Mouse (Mus musculus) kidney, adult 2 months (tissue): ENCODE data around the gene Islr.

ENCODE experiments used
- CTCF ChIP-seq: fragments of 200-500 bp; conservative IDR thresholded peaks from 2 replicates; pipeline ENCODE4 v1.5.1; 2011; ENCODE audit warnings: low read depth, mild to moderate bottlenecking, control low read depth, low read length, moderate library complexity, mixed read lengths; ENCODE audit not compliant: insufficient read depth, insufficient read length
- POLR2A ChIP-seq: fragments of 200-500 bp; IDR thresholded peaks from one replicate; pipeline ENCODE4 v1.6.1; 2011; ENCODE audit warnings: low read depth, low read length, control low read depth

DNA sequence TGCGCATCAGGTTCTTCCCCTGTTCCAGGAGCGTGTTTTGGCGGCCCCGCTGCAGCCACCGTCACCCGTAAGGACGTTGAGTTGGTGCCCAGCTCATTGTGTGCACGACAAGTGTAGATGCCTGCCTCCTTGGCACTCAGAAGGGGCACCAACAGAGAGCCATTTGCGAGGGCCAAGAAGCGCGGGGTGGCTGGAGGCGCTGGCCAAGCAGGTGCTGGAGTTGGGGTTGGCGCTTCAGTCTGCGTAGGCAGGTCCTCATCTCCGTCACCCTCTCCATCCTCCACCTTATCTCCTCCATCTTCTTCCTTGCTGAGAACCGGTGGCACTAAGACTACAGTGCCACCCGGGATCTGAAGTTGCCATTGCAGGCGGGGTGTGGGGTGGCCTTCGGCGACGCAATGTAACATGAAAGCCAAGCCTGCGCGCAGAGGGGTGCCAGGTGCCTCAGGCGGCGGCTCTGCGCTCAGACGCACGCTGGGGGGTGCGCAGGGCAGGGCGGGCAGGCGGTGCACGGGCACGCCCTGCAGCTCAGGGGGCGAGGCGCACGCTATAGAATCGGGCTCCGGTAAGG lies 5.2 kb downstream of the Islr start:
- TF ChIP-seq CTCF (no peak), POLR2A (no peak)
